Mouse (Mus musculus): ENCODE data around the gene Ago3.

The Ago3 gene

DNA sequence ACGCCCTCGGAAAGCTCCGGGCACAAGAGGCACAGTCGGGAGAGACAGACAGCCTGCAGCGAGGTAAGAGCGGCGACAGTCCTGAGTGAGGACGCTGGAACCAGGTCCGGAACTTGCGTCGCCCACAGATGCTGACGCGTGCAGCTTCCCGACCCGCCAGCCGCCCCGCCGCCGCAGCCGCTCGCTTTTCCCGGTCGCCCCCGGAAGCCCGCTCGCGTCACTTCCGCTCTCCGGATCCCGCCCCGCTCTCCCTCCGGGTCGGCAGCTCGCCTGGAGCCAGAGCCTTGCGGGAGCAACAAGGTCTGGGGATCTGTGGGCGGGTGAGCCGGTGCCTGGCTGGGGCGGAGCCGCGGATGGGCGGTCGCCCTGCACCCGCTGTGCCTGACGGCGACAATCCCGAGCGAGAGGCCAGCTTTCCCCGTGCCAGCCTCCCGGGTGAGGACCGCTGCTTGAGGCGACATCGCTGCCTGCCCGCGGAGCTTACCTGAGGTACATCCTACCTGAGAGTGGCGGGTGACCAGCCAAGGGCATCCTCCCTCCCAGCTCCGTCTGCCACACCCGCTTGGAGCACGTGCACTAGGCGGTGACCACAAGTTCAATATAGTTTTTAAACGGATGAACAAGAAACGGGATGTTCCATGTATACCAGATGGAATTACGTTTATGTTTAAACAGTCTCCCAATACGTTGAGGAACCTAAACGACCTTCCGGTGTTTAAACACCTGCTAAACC lies at the start of gene Ago3:
Ago3 (minus strand) TSS at position 210 of the 733 bp plus-strand sequence.
- peak; percentile 91 for DNase-seq (ENCODE audit: low spot score)

DNA sequence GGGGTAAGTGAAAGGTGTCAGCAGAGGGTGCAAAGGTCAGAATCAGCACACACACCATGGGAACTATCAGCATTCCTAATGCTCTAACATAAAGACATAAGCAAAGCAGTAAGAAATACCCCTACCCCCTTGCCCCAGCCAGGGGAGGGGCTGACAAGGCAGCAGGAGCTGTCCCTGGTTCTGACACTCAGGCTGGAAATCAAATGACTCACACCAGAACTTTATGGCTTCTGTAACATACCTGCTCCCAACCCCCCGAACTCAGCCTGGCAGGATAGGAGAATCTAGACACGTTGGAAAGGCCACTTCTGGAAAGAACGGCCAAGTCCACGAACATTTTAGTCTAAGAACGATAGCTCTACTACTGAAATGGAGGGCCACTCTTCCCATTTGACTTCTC lies 43.7 kb upstream of the Ago3 start:
- DNase-seq (ENCODE audit: low spot score) = peak; percentile 45

DNA sequence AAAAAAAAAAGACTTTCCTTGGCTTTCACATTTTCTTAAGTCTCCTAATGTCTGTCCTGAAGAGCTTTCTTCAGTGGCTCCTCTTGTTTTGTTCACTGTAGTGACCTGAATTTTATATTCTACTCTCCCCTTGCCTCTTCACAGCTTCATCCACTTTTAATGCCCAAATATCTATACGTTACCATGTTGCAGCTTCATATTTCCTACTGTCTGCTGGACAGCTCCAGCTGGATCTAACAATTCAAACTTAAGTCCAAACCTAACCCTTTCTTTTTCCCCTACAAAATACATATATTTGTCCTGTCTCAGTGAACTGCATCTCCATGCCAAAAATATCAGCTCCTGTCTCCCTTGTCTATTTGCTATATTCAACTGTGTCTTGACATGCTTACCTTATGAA lies 40.0 kb upstream of the Ago3 start:
- DNase-seq (ENCODE audit: low spot score) = no peak

DNA sequence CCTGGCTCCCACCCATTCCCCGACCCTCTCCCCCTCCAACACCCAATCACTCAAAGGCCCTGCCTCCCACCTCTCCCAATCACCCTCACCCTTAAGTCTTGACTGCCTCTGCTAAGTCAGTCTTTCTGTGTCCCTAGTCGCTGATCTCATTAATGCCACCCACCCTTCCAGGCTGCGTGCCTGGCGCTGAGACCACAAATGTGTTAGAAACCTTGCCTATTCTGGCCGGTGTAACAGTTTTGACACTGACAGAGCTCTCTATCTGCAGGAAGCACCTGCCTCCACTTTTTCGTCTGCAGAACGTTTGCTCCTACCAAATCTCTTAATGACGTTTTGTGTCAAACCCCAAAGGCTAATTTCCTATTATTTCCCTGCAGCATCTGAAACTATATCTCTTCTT lies 39.6 kb upstream of the Ago3 start:
- DNase-seq (ENCODE audit: low spot score) = no peak

DNA sequence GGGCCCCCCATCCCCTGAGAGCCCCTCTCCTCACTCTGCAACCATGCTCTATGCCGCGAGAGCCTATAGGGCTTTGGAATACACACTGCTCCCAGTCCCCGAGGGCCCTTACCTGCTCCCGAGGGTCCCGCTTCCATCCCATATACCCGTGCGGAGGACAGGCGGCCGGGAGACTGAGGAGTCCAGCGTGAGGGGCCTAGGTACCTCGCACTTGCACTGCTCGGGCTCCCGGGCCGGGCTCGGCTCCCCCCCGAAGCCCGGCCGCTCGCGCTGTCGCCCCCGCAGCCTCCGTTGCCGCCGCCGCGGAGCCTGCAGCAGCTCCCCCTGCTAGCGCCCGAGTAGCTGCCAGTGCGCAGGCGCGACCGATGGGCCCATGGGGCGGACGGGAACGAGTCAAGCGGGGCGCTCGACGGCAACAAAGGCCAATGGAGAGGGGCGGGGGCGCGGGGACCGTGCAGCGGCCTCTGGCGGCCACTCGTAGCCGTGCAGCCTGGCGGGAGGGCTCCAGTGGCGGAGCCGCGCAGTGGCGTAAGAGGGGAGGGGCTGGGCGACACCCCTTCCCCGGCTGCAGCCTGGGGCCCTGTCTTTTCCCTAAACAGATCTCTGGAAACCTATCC lies 39.0 kb upstream of the Ago3 start, which contains the start of gene Ago1:
Ago1 (minus strand) TSS at position 299 of the 617 bp plus-strand sequence.
- DNase-seq (ENCODE audit: low spot score) = peak; percentile 97

DNA sequence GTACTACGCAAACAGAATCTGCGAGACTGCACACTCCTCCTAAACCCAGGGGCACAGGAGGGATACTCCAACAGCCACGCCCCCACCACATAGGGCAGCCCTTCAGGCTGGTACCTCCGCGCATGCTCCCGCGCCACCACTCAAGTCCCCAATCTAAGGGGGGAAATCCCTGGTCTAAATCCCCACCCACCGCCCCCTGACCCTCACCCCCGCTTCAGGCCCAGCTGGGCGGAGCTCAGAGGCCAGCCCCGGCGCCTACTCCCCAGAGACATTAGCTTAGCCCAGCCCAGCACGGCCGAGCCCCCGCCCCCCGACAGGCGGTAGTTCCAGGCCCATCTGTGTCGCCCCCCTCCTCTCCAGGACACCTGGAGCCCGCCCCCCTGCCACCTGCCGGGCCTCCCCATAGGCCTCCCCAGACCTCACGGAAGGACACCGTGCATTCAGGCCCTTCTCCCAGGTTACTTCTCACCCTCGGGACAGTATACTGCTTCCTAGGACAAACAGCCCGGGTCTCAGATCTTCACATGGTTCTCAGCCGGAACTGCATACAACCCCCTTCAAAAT lies 38.4 kb upstream of the Ago3 start:
- peak; percentile 94 for DNase-seq (ENCODE audit: low spot score)

DNA sequence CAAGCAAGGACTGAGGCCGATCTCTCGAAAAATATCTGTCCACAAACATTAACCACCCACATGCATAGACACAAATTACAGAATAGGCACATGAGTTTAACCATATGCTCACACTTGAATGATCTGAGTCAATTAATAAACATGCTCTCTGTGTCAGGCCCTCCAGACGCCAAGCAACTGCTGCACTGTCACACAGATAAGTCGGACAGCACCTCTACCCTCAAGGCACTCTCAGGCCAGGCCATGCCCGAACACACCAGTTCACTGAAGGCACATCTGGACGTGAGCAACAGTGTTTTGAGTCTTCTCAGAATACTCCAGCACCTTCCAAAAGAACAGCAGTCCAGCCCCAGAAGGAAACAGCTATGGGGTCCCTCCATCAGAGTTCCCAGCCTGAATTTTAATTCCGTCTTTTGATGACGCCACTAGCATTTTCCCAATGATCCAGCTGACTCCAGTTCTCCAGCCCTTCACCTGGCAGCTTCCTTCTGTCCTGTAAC lies 36.9 kb upstream of the Ago3 start:
- DNase-seq (ENCODE audit: low spot score) = no peak

DNA sequence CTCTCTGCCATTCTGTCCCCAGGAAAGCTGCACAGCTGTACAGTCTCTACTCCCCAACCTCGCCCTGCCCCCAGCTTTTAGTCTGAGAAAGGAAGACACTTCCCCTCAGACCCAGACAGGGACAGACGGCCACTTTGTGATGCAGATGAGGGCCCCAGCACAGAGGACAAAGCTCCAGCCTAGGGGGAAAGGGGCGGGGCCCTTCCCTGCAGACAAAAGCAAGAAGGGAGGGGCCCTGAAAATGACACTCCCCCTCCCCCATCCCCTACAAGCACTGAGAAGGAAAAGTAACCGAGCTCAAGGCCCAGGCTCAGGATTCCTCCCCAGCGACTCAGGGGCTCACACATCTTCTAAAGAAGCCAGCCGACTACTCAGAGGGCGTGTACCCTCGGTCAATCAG lies 36.5 kb upstream of the Ago3 start:
- peak; percentile 94 for DNase-seq (ENCODE audit: low spot score)

DNA sequence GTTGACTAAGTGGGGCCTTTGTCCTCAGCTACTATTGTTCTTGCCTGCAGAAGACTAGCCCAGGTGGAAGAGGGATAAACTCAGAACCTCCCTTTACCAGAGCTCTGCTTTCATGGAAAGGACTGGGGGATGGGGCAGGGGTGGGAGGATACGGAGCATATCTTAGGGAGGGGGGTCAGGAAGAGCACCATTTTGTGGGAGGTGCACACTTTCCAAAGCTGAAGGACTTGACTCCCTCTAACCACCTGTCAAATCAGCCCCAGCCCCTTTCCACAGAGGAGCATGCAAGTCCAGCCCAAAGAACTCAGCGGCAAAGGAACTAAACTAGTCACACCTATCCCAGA lies 35.5 kb upstream of the Ago3 start:
- DNase-seq (ENCODE audit: low spot score) = peak; percentile 41

DNA sequence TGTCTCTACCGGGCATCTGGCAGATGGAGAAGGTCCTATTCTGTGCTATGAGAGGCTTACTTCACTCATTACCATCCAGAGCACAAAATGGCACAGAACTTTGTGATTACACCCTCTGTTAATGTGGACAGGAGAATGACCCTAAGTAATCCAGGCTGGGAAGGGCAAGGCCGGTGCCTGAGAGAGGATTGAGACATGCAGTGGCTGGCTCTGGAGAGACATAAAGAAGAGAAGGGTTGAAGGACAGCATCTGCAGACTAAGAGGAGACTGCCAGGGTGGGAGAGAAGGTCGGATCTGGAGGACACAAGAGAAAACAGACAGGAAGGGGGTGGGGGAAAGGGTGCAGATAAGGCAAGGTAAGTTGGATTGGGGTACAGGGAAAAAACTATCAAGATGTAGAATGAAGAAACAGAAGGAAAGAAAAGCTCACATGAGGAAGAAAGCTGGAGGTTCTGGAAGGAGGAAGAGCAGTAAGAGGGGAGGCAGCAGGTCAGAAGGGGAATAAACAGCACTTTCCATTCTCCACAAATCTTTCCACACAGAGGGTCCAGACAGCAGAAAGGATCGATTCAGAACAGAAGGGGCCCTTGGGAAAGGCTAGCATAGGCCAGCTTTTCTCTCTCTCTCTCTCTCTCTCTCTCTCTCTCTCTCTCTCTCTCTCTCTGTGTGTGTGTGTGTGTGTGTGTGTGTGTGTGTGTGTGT lies 35.0 kb upstream of the Ago3 start:
- peak; percentile 53 for DNase-seq (ENCODE audit: low spot score)

DNA sequence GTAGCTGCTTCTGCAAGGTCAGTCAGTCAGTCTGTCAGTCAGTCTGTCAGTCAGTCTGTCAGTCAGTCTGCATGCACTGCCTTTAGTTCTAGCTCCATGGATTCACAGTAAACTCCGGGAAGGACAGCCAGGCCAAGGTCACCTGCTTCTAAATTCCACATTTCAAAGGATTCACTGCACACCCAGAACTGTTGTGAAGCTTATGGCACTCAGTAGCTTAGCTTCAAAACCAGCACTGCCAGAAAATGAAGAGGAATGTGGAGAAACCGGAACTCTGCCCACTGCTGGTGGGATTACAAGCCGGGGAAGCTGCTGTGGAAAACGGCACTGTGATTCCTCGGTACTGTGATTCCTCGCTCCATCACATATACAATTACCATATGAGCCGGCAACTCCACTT lies 26.1 kb upstream of the Ago3 start:
- no peak for DNase-seq (ENCODE audit: low spot score)

DNA sequence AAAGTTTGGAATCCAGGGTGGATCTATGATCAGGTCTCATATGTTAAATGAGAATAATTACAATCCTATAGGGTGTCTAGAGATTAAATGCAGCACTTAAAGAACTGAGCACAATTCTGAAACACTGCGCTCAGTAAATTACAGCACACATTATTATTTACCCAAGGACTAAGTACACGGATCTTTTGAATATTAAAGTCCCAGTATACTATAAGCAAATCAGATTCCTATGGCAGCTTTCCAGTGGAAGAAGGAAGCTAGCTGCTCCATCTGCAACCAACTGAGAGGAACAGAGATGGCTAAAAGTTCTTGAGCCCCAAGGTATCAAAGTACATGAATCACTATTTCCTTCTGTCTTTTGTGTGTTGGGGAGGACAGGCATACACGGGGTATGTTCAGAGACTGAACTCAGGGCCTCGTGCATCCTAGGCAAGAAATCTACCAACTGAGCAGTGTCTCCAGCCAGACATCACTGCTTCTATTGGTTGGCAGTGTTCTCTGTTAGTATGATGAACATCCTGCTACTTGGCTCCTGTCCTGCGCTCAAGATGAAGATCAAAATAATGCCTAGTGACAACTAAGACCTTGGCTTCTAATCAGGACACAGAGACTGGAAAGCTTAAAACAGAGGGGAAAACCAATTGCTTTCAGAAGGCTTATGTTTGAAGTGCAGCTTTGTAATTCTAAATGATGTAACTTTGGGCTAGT lies 25.3 kb upstream of the Ago3 start:
- no peak for DNase-seq (ENCODE audit: low spot score)

DNA sequence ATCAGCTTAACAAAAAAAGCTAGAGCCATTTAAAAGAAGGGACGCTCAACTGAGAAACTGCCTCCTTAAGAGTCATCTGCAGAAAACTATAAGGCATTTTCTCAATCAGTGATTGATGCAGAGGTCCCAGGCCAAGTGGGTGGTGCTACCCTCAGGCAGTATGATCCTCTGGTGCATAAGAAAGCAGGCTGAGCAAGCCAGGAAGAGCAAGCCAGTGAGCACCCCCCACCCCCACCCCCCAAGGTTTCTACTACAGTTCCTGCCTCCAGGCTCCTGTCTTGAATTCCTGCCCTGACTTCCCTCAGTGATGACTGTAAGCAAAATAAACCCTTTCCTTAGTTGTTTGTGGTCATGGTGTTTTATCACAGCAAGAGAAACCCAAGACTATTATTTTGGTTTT lies 20.9 kb upstream of the Ago3 start:
- no peak for DNase-seq (ENCODE audit: low spot score)

DNA sequence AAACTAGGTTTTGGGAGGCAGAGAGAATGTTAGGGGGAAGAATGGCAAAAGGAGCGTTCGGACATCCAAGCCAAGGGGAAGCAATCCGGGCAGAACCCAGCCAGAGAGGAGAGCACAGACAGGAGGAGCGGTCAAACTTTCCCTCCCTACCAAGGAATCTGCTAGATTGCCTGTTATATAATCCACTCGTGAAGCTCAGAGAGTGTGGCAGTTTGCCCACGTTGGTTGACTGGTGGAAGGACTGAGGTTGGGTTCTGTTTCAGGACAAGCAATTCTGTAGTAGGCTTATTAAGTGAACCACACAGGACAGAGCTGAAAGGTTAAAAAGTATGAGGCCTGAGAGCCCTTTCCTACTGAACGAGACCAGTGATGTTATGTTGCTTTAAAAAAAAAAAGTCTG lies 17.8 kb upstream of the Ago3 start:
- no peak for DNase-seq (ENCODE audit: low spot score)

DNA sequence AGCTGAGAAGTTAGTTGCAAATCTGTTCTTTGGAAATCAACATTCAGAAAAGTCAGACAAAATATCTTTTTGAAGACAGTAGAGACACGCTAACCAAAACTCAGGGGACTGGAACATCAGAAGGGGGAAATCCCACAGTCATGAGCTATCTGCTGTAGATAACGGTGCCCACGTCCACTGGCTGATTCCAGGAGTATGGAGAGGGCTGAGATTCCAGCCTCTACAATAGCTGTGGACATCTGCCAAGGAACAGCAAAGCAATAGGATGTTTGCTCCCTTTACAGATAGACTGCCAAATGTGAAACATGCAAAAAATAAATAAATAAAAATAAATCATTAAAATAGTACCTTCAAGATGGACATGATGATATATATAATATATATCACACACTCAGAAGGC lies 15.2 kb upstream of the Ago3 start:
- no peak for DNase-seq (ENCODE audit: low spot score)

DNA sequence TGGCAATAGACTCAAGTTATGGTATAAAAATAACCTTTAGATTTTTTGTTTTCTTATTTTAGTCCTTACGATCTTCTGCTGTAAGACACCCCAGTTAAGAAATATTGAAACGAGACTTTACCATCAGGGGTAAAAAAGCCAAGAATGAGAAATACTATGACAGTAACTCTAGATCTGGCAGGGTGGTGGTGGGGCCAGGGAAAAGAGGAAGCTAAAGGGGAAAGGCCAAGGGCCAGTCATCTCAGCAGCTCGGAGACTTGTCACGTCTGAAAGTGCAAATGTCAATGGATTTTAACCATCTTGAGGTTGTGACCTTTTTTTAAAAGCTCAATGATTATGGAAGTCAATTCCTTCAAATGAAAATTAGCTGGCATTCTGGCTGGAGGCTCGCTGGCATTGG lies 8.9 kb upstream of the Ago3 start:
- no peak for DNase-seq (ENCODE audit: low spot score)

DNA sequence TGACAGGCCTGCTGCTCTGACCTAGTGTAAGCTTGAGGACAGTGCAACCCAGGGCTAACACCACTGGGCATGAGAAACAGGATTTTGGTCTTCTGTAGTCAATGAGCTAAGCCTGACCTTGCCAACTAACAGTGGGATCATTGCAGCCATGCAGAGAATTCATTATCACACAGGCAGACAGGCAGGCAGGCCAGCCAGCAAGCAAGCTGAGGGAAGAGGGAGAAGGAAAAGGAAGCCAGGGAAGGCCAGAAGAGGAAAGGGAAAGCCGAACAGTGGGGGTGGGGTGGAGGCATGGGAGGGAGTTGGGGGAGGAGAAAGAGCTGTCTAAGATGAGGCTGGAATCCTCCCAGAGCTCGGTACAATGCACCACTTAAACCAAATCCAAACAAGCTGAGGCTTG lies 6.9 kb upstream of the Ago3 start:
- DNase-seq (ENCODE audit: low spot score) = no peak

DNA sequence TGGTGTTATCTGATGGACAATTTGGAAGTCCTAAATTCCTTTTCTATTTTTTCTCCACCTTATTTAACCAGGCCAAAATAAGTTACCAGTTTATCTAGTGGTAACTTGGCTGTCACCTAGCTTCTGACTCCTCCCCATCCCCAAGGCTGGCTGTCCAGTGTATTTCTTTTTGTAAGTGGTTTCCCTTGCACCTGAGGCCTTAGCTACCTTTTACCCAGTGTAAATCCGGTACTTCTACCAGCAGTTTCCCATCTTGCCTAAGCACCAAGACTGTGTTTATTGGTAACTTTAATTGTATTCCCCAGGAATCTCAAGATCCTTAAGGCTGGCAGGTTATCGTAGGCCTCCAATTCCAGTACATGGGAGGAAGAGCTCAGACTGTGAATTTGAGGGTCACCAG lies 4.7 kb upstream of the Ago3 start:
- no peak for DNase-seq (ENCODE audit: low spot score)

DNA sequence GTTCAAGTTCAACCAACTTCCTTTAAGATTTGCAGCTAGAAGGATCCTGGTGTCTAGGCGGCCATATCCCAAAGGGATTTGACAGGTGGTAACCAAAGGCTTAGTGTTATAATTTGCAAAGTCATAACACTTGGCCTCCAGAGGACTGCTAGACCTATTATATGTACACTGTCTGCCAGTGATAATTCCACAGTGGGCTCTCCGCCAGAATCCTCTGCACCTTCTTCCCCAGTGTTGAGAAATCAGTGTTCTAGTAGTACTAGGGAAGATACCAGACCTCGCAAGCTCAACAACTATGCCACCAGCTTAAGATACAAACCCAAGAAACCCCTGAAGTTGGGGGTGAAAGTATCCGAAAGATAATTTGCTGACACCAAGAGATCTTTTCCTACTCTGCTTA lies 3.8 kb upstream of the Ago3 start:
- DNase-seq (ENCODE audit: low spot score) = no peak

DNA sequence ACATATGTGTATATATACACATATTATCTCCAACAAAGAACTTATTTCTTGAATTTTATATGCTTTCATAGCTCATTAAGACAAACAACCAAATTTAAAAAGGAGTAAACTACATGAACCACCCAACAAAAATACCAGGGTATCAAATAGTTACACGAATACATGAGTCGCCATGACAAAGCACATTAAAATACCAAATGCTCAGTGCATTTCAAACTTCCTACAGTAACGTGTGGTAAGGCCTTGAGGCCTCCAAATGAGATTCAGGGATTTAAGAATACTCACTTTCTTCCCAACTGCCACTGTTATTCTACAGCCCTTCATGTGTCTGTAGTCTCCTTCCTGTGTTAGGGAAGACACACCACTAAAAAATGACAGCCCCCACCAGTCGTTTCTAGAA lies 2.4 kb upstream of the Ago3 start:
- DNase-seq (ENCODE audit: low spot score) = no peak

DNA sequence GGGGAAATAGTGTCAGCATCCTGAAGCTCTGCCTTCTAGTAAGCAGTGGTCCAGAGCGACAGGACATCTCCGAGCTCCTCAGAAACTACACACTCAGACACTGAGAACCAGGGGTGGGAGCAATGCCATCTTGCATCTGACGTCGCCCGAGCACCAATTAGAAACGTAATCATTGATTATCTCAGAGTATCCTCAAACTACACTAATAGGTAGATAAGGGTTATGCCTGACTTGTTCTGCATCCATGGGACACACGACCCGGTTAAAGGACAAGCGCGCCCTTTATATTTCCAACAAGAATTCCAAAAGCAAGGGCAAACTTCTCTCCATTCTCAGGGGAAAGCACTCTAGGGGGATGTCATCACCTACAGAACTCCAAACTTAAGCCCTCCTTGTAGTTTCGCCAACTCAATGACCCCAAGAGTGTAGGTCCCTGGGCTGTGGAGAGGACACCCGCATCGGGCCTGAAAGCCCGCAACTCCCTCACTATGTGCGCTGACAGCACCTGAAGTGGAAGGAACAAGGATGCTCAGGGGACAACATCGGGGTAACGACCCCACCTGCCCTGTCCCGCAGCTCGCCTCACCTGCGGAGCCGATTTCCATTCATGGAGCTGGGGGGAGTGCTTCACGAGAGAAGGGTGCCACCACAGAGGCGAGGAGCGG lies 542 bp downstream of the Ago3 start:
- DNase-seq (ENCODE audit: low spot score) = peak; percentile 23

DNA sequence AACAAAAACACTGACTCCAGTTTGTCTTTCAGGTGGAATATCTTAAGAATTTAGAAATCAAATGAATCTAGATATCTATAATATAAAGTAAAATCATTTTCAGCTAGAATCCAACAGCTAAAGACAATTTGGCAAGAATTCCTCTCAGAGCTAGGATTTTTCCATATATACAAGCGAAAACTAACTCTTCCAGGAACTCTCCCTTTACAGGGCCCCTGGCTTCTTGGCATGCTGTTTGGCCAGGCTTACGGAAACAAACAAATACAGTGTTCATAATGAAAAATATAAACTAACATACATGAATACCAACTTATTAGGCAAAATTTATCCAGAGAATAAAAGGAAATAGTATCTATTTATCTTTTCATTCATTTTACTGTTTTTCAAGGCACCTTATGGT lies 5.5 kb downstream of the Ago3 start:
- no peak for DNase-seq (ENCODE audit: low spot score)
